Mouse (Mus musculus): ENCODE results near the gene Apoa2.
"Not testable (repeated sequence)": the region's sequence is repeated elsewhere in the genome, so short reads cannot be mapped to it uniquely, and the experiment has no call there.

Gene Apoa2

DNA sequence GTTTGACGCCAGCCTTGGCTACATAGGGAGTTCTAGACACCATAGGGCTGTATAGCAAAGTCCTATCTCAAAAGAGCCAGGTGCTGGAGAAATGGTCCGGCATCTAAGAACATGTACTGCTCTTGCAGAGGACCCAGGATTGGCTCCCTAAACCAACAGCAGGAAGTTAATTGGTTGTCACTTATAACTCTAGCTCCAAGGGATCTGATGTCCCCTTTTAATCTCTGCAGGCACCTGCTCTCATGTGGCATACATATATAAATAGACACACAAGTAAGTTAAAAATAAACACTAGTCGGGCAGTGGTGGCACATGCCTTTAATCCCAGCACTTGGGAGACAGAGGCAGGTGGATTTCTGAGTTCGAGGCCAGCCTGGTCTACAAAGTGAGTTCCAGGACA lies 10.9 kb downstream of the Apoa2 start:
- no peak for DNase-seq (ENCODE audit: low read depth)

DNA sequence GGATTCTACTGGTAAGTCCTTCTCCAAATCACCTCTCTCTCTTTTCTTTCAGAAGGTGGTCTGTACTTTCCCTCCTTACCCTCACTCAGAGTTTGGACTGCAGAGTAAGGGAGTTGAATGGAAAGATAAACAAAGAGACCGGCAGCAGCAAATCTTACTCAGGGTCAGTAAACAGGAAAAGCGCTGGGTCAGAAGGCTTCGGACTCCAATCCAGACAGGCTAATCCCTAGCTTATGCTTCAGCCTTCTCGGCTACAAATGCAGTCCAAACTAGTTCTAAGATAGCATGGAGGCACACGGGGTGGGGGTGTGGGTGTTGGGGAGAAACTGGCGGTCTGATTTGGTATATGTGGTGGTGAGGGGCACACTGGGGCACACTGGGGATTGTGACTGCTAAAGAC lies 12.6 kb downstream of the Apoa2 start:
- DNase-seq (ENCODE audit: low read depth): no peak

DNA sequence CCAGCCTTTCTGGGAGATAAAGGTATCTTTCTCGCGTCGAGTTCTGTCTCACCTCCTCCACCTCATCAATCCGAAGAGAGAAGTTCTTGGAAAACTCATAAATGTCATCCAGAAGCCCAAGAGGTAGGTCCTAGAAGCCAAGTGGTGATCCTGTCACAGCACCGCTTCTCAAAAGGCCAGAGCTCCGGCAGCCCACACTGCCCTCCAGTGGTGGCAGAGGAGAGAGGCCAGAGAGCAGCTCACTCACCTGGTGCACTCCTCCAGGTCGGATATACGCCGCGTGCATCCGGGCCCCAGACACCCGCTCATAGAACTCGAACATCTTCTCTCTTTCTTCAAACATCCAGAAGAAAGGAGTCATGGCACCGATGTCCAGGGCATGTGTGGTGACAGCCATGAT lies 13.6 kb downstream of the Apoa2 start:
- no peak for DNase-seq (ENCODE audit: low read depth)

GRCm38 (mm10) chr1:171239992-171240744 lies 15.3 kb downstream of the Apoa2 start:
- DNase-seq (ENCODE audit: low read depth): no peak

DNA sequence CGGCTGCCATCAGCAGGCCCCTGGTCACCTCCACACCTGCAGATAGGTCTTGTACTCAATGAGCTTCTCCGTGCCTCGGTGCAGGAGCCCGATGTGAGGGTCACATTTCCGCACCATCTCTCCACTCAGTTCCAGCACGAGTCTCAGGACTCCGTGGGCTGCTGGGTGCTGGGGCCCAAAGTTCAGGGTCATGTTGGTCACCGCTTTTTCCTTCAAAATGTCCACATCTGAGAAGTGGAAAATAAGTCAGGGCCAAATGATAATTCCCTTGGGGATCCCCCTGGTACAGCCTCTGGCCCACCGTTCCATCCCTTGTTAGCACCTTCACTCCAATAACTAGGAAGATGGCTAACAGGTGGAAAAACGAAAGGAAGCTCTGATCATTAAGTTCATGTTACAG lies 16.1 kb downstream of the Apoa2 start:
- no peak for DNase-seq (ENCODE audit: low read depth)

DNA sequence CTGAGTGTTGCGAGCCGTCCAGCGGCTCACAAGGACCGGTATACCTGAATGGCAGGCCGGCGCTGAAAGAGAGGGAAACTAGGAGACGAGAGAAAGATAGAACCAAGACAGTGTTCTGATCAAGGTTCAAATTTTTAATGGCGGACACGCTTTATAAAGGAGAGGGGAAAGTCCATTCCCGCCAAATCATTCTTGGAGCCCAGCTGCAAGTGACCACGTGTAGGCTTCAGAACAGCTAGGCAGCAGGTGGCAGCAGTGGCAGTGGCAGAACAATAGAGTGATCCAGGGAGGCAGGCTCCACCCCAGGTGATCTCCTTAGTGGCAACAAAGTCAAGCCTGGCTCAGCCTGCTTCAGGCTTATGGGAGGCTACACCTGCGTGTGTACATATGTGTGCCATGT lies 17.1 kb downstream of the Apoa2 start:
- DNase-seq (ENCODE audit: low read depth): not testable (repeated sequence)

DNA sequence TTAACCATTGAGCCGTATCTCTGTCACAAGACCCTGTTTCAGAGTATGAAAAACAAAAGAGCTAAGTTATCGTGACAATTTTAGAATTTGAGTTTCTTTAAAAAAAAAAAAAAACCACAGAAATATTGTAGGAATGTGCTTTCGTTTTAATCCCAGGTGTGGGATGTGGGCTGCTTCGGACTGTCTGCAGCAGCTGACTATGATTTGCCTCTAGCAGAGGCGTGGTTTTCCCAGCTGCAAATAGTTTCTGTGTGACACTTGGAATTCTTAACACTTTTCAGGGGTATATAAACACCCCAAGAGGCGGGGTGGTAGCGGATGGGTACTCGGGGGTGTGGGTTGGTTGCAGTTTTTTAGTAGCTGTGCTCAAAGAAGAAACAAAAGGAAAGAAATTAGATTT lies 20.5 kb downstream of the Apoa2 start:
- no peak for DNase-seq (ENCODE audit: low read depth)

GRCm38 (mm10) chr1:171246709-171247452 lies 22.0 kb downstream of the Apoa2 start:
- peak; percentile 96 for DNase-seq (ENCODE audit: low read depth)

DNA sequence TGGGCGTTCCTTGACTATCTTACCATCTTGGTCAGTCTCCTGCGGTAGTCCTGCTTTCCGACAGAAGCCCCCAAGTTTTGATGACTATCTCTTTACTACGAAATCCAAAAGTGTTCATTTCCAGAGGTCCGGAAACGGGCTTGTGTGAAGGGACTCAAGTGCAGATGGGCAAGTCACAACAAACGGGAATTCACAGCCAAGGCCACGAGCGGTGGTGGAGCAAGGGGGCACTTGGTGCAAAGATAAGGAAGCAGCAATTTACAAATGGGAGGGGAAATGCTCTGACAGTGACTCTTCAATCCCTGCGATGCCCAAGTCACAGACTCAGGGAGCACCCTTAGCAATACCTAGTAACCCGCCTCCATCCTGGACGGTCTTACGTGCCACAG lies 22.6 kb downstream of the Apoa2 start:
- DNase-seq (ENCODE audit: low read depth): no peak

DNA sequence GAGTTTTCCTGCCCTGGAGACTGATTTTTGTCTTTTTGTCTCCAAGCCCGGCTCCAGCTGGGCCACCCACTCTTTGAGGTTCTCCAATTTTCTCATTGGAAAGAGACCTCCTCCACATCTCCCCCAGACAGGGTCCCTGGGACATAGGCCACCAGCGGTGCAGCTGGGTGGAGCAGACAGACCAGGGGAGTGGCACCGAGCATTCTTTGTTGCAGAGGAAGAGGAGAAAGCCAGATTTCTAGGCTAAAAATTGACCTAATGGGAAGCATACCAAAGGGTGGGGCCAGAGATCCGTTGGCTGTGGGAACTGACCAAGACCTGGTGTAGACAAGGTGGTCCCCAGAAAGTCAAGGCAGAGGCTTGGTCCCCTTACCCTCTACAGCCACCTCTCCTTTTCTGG lies 23.1 kb downstream of the Apoa2 start:
- DNase-seq (ENCODE audit: low read depth): no peak

GRCm38 (mm10) chr1:171248386-171249226 lies 23.8 kb downstream of the Apoa2 start:
- no peak for DNase-seq (ENCODE audit: low read depth)

- DNase-seq (ENCODE audit: low read depth): no peak
Measured at GRCm38 (mm10) chr1:171249913-171250600, 25.2 kb downstream of the Apoa2 start, which contains the start of gene Adamts4. Adamts4 (plus strand) TSS chr1:171250421.

GRCm38 (mm10) chr1:171250680-171251593 lies 26.1 kb downstream of the Apoa2 start, which contains the start of gene Ndufs2:
Ndufs2 (minus strand) TSS chr1:171251388.
- DNase-seq (ENCODE audit: low read depth): no peak

GRCm38 (mm10) chr1:171251594-171252324 lies 26.9 kb downstream of the Apoa2 start:
- no peak for DNase-seq (ENCODE audit: low read depth)

GRCm38 (mm10) chr1:171252415-171252814 lies 27.6 kb downstream of the Apoa2 start:
- DNase-seq (ENCODE audit: low read depth): no peak

- DNase-seq (ENCODE audit: low read depth): no peak
Measured at GRCm38 (mm10) chr1:171256095-171256818, 31.4 kb downstream of the Apoa2 start.

GRCm38 (mm10) chr1:171256937-171257548 lies 32.2 kb downstream of the Apoa2 start:
- no peak for DNase-seq (ENCODE audit: low read depth)

DNA sequence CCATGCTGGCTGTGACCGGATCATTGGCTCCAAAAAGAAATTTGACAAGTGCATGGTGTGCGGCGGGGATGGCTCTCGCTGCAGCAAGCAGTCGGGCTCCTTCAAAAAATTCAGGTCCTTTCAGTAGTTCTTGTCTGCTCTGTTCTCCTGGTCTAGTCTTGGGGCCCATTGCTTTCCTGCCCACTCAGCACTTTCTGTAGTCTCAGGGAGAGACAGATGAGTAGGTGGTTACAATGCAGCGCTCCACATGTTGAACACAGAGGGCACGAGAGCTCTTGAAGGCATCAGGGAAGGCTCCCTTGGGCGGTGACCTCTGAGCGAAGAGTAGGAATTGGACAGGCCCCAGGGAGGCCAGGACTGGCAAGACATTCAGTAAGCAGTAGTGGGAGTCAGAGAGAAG lies 32.9 kb downstream of the Apoa2 start:
- no peak for DNase-seq (ENCODE audit: low read depth)

GRCm38 (mm10) chr1:171258921-171259320 lies 34.1 kb downstream of the Apoa2 start:
- no peak for DNase-seq (ENCODE audit: low read depth)

Data from c-Kit-positive CD71-negative TER-119-negative erythroid progenitor cells, embryonic 14.5 days (primary cell).